Mouse (Mus musculus) bone marrow, adult 2 months (tissue): ENCODE data around the gene Abr.

Experiments
- CTCF ChIP-seq: fragments of 200-500 bp; IDR thresholded peaks from 2 replicates; pipeline ENCODE4 v1.5.1; 2011; ENCODE audit warnings: low read length, control low read depth; ENCODE audit not compliant: control insufficient read depth, insufficient read depth
- POLR2A ChIP-seq: fragments of 200-500 bp; IDR thresholded peaks from 2 replicates; pipeline ENCODE4 v1.6.1; 2011; ENCODE audit warnings: low read depth, mild to moderate bottlenecking, control low read depth, low read length, borderline replicate concordance; ENCODE audit not compliant: control insufficient read depth

DNA sequence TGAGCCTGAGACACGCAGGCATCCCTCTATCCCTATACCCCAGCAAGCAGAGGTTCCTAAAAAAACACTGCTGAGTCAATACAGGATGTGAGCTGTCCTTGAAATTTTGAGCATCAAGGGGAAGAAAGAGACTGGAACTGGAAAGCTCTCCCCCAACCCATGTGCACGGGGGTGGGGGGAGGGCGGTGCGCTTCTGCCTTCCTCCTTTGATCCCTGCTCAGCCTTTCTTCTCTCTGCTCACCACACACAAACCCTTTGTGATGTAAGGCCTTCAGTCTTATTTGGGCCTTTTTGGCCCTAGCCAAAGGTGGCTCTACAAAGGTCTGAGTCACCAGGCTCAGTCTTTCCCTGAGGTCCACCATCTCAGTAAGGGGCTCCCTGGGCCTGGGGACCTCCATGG lies 59.9 kb downstream of the Abr start:
- TF ChIP-seq CTCF (no peak), POLR2A (no peak)
